Mouse (Mus musculus) thymus, adult 2 months (tissue): ENCODE results near the gene Slc9a4.

Experiments used
- CTCF ChIP-seq: fragments of 200-500 bp; IDR thresholded peaks from 2 replicates; pipeline ENCODE4 v1.5.1; 2012; ENCODE audit warnings: mild to moderate bottlenecking, control low read depth, low read length, moderate library complexity, borderline replicate concordance; ENCODE audit not compliant: control insufficient read depth, poor library complexity, insufficient read depth; ENCODE audit errors: extremely low read depth
- POLR2A ChIP-seq: fragments of 200-500 bp; IDR thresholded peaks from 2 replicates; pipeline ENCODE4 v1.6.1; 2012; ENCODE audit warnings: mild to moderate bottlenecking, low read length, control low read depth, moderate library complexity; ENCODE audit not compliant: control insufficient read depth, poor library complexity, insufficient read depth; ENCODE audit errors: extremely low read depth

DNA sequence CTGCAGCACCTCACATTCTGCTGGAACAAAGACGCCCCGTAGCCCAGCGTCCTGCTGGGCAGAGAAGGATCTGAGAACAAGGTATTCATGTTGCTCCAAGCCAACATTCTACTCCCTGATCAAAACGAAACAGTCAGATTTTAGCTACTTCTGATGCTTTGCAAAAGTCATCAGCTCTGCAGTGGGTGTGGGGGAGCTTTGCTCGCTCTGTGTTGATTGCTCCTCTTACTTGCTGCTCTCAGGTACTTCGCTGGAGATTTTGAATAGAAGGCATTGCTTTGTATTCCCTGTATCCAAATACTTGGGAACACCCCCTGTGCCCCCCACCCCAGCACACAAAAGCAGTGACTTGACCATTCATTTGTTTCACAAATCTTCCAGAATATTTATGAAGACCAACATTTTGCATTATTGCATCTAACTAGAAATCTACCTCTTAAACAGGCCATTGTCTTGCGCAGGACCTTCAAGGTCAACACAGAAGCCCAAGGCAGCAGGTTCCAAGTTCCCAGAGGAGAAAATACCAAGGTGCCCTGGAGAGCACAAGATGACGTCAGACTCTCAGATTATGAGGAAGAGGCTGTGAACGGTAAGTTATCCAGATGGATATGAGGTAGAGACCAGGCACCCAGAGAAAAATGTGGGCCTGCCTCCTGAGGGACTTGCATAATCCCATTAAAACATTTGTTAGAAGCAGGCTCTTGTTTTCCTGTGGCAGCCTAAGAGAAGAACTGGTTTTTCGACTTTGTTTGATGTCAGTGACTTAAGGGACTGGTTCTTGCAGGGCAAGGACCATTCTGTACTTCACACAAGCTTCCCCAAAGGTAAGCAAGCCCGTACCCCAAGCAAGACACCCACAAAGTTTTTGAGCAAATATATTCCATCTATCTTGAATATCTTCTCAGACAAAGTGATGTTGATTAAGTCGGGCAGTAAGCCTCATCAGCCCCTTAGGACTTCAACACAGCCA, 85.8 kb downstream of the Slc9a4 start:
- TF ChIP-seq CTCF (no peak), POLR2A (no peak)
